Mouse (Mus musculus) brain, adult 2 months (tissue): Measurements from ENCODE around the gene Stra8.

Source experiments
- DNase-seq: peaks from one replicate; pipeline ENCODE4 v3.0.0; 2011; ENCODE audit warnings: low read depth, low spot score

Gene Stra8

DNA sequence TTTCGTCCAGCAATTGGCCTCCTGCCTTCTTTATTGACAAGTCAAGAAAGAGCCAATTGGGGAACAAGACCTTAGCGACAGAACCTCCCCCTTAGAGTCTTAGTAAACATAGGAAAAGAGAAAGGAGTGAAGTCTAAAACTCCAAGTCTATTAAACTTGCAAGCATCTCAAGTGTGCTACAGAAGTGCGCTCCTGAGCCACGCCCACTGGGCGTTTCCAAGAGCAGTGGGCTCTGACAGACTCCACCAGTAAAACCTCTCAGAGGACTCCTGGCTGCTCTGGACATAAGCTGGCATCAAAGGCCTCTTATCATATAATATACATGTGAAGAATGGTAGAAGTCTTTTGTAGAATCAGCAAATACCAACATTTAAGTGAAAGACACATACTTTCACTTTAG is 16.5 kb upstream of the Stra8 start:
- DNase-seq, result no peak

DNA sequence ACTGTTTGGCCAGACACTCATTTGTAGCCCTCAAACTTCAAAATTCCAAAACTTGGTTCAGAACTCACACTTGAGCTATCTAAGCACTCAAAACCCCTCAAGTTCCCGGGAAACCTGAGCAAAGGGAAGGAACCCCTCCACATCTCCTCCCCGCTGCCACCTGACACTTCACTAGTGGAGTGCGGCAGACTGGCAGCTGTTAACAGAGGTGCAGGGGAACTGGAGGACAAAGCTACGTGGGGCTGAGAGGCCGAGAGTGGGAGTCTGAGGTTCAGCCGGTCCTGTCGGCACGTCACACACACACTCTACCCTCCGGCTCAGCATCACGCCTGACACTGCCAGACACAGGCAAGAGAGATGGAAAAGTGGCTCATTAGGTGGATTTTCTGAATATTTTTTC is 16.1 kb upstream of the Stra8 start:
- DNase-seq, result no peak

DNA sequence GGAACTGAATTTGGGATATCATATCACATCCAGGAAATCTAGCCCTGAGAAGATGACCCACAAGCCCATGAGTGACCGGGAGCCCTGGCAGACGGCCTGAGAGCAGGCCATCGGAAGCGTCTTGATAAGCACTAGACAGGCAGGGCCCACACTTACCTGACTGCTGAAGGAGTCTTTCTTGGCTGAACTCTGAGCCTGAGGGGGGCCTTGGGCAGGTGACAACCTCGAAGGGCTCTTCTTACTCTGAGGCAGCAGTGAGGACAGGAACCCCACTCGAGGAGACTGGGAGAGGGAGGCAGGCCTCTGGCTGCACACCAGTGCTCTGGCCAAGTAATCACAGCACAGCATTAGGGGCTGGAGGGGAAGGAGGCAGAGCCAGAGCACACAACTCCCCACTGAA is 15.6 kb upstream of the Stra8 start:
- no peak for DNase-seq

DNA sequence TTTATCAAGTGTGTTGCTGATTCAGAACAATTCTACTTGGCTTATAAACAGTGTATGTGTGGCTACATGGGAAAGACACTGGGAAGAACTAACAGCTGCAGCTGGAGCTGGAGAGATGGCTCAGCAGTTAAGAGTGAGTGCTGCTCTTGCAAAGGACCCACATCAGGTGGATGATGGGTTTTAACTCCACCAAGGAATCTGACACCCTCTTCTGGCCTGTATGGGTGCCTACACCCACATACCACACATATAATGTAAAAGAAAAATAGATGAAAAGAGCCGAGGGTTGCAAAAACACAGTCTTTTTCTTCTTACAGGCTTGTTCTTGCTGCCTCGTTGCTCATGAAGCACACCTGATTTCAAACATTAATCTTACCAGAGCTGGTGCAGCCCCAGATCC is 13.8 kb upstream of the Stra8 start:
- DNase-seq, result no peak

DNA sequence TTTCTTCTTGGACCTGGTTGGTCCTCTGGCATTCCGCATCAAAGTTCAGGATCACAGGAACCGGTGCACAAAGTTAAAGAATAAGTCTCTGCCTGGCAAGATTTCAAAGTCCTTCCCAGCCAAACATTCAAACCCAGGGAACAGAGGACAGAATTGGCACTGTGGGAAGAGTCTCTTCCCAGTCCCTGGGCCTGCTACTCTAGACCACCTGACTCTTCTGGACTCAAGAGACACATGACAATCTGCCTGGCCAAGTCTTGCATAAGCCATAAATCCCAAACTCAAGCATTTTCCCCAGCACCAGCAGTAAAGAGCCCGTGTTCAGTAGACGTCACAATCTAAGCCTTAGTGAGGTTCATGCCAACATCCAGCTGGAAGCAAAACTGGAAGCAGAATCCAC is 13.3 kb upstream of the Stra8 start:
- peak; percentile 36 for DNase-seq

DNA sequence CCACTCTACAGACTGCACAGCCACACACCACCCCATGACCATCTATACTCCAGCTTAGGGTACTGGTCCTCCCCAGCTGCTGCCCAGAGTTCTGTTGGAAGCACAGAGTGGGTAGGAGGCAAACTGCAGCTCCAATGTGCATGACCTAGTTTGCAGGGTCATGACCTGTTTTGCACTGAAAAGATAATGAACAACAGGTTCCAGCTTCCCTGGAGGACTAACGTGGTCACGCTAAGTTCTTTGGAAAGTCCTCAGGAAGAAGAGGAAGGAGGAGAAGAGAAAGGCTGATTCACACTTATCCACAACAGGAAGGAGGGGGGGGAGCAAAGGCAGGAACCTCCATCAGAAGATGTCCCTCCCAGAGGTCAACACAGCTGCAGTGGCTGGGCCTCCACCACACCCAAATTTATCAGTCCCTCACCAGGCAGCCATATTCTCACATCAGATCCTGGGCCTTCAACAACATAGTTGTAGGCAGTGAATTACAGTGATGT is 12.8 kb upstream of the Stra8 start:
- no peak for DNase-seq

DNA sequence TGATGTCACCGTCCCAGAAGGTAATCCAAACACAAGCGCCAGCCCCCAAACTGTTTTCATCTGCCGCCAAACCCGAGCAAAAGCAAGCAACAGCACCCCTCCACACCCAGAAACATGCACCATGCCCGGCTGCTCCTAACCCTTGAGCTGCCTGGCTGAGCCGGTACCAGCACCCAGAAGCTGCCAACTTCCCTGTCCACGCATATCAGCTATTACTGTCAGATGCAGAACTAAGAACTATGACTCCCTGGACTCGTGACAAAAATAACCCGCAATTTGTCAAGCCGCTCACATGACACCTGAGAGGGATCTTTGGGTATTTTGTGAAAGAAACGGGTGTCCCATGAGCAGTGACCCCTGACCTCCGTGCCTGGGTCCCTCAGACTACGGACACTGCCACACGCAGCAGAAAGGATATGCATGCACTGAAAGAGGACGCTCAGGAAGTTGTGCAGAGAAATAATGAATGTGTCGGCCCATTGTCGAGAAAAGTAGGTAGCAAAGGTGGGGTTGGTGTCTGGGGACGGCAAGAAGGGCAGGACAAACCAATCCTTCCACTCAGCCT is 12.2 kb upstream of the Stra8 start:
- DNase-seq, result no peak

DNA sequence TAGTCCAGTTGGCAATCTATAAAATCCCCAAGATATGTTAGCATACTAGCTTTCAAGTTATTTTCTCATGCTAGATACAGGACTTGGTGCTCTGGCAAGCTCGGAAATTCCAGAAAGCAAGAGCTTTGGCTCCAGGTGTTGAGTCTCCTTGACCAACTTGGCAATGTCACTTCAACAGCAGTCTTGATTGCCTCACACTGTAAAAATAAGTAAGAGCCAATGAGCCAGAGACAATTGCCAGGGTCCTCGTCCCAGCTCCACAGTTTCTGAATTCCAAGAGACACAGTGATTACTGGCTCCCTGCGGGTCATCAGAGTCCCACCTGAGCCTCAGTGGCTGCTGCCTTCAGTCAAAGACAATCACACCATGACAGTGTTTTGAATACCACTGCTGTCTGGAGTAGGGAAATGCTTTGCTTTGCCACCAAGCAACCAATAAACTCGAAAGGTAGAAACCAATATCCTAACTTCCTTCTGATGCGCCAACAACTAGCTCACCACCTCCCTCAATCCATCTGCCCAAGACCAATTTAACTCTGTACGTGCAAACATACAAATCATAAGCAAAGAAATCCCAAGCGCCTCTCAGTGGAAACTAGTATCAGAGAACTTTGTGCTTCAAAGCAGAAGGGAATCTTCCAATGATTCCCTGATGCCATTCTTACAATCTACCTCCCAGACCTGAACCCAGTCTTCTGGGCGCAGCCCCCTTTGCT is 10.2 kb upstream of the Stra8 start:
- peak; percentile 70 for DNase-seq

DNA sequence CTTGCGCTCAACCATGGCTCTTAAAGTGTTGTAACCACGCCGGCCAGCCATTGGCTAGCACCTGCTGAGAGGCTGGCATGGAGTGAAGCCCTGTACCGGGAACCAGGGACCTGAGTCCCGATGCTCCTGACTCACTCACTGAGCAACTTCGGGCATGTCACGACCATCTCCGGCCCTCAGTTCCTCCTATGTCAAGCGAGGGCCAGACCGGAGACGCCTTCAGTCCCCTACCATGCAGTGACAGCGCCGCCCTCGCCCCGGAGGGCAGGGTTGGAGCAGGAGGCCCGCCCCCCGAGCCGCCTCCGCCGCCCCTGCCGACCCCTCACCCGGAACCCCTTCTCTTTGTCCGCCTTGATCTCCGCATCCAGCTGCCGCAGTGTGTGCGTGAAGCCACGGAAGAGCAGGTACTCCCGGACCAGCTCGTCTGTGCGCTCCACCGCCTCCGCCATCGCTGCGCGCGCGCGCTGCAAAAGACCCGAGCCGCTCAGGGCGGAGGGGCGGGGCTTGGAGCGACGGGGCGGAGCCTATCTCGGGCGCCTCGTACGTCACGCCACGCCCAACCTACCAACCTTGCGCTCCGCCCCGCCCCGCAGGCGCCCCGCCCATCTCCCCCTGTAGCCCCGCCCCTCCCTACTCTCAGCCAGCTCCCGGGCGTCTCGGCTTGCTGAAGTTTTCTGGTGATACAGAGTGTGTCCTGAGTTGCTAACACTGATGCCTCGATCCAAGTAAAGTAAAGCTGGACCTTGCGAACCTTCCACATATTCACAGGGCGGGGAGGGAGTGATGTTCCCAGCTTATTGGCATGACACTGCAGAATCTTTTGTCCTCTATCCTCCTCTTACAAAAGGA is 9.4 kb upstream of the Stra8 start, which contains the start of gene Wdr91:
Gene Wdr91 (minus strand): TSS at position 506 of the 849 bp plus-strand sequence.
- DNase-seq, result peak; percentile 94

DNA sequence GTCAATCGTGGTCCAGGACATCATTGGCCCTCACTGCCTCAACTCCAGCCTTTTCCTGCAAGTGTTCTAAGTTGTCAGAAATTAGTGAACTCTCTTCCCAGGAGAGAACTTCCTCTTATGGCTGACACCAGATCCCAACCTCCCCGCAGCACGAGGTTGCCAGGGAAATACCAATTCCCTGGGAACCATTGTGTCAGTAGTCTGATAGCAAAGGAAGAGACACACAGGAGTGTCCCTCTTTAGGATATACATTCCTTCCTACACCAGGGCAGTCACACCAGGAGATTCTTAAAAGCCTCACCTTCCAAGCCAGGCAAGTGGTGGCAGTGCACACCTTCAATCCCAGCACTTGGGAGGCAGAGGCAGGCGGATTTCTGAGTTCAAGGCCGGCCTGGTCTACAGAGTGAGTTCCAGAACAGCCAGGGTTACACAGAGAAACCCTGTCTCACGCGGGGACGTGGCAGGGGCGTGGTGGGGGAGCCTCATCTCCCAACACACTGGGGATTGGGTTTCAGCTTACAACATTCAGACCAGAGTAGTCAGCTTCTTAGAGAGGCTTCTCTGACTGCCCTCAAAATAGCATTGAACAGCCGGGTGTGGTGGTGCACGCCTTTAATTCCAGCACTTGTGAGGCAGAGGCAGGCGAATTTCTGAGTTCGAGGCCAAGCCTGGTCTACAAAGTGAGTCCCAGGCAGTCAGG is 6.5 kb upstream of the Stra8 start:
- no peak for DNase-seq

DNA sequence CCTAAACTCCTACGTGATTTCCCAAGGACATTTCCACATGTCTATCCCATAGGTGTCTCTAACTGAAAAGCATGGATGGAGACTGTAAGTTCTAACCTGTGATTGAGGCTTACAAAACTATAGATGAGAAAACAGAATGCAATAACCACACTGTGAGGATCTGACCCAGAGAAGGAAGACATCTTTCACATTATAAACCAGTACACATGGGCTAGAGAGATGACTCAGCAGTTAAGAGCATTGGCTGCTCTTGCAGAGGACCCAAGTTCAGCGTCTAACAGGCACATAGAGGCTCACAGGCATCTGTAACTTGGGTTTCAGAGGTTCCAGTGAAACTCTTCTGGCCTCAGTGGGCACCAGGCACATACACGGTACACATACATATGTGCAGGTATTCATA is 5.5 kb upstream of the Stra8 start:
- DNase-seq, result no peak

DNA sequence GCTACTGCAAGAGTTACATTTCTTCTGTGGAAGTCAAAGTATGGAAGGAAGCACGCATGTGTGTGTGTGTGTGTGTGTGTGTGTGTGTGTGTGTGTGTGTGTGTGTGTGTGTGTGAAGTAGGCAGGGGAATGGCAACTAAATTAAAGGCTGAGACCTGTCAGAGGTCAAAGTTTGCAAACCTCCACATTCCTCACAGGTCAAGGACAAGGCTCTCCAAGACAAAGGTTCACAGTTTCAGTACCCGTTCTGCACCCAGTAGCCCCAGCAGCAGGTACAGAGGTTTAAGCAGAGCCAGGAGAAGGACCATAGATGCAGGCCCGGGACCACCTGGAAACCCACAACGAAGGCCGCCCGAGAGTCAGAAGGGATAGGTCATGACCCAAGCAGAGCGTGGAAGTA is 817 bp upstream of the Stra8 start:
- DNase-seq, result no peak

DNA sequence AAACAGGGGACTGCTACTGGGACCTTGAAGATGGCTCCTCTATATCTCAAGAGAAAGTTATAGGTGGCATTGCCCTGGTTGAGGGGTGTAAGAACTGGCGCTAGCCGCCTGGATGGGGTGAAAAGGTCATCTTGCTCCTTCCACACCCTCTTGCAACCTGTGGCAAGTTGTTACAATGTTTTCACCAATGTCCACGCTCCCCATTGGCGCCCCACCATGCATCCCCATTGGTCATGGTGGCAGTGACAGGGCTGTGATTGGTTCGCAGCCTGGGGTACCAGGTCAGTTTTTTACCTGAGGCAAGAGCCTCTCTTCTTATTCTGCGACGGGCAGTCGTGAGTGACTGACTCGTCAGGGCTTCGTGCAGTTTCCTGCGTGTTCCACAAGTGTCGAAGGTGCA is 668 bp downstream of the Stra8 start:
- no peak for DNase-seq

DNA sequence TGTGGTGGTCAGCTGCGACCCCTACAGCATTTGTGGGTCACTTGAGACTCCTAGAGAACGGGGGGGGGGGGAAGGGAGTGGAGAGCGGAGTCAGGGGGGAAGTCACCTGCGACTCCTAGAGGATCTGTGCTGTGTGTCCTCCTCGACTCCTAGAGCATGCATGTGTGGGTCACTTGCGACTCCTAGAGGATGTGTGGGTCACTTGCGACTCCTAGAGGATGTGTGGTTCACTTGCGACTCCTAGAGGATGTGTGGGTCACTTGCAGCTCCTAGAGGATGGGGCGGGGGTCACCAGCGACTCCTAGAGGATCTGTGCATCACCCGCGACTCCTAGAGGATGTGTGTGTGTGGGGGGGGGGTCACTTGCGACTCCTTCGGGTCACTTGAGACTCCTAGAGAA is 2.0 kb downstream of the Stra8 start:
- peak; percentile 76 for DNase-seq

DNA sequence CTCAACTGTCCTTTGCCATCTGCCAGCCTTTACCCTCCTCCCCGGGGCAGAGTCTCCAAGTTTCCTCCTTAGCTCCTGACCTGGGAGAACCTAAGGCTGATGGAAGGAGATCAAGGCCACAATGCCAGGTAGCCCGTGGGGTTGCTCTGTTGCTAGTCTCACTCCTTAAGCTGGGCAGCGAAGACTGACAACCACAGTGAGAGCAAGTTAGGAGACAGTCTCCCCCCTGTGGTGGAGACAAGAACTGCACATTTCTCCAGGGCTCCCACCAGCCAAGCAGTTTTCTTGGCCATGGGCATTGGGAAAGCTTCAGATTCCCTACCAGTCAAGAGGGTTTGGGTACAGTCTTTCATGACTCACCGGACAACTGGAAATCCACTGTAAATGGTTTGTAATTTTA is 7.2 kb downstream of the Stra8 start:
- peak; percentile 74 for DNase-seq

DNA sequence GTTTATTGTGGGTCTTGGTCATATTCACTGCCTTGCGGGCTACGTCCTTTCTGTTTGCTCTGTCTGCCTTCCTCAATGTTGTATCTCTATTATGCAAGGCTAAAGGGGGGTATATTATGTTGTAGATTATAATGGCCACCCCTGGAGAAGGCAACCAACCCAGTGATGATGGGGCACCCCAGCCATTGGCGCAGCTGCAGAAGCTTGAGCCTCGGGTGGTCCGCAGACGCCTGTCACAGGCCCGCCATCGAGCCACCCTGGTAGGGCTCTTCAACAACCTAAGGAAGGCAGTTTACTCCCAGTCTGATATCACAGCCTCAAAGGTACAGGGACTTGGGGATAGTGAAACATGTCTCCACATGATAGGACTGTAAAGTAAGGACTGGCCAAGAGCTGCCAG is 7.6 kb downstream of the Stra8 start:
- no peak for DNase-seq

DNA sequence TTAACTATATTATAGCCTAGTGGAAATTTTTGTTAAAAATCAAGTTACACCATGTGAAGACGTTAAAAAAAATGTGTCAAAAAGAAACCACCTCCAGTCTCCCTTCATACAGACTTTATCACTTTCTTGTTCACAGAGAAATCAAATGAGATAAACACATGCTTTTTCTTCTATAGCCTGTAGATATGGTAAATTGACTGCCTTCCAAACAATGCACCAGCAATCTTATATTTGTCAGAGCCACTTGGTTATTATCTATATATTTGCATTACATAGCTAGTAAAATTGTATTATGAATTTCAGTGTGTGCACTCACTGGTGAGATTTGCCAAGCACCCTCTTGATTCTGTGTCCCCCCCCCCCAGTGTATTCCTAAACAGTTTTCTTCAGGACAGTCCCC is 12.7 kb downstream of the Stra8 start:
- no peak for DNase-seq

DNA sequence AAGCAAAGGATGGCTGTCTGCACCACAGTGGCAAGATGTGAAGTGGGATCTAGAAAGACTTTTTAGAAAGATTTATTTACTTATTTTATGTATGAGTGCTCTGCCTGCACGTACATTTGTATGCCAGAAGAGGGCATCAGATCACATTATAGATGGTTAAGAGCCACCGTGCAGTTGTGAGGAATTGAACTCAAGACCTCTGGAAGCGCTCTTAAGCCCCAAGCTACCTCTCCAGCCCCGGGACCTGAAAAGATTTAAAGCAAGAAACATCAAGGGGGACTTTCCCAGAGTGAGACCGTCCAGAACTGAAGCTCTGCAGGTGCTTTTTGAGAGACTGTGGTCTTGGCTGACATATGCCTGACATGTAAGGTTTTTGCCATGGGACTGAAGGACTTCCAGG is 16.8 kb downstream of the Stra8 start:
- no peak for DNase-seq

DNA sequence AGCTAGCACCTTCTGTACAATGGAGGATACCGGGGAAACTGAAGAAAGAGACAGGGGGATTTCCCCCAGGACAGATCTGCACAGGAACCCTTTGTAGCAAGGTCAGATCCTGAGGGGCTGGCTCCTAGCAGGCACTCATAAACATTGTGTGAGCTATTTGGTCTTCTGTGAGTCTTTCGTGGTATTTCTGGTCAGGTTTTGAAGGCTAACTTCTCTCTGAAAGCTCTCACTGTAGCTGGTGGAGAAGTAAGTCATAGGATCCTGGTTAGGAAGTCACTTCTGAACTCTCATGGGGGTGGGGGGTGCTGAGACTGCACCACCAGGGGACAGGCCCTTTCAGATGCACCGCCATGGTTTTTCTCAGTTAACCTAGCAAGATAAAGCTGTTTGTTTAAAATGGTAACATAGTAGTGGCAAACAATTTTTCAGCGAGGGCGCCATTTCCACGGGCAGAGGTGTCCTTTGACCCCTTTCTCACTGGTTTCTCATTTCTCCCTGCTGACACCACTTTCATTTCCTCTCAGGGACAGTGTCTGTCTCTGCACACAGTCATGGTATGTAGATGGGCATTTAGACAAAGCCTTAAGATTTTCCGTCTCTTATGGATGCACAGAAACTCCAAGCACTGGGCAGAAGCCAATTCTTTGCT is 18.4 kb downstream of the Stra8 start:
- no peak for DNase-seq

DNA sequence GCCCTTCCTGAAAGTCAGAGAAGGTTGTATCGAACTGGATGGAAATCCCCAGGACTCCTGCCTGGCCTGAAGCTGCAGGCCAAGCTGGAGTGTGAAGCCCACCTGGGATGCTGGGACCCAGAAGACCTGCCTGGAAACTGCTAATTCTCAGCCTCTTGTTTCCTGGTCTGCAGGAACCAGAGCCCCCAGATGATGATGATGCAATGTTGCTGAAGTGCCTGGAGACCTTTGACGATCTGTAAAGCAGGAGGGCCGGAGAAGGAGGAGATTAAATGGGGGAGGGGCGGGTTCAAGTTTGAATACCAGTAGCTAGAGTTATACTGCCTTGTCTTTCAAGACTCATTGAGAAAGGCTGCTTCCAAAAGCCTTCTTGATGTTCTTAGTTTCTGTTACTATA is 19.0 kb downstream of the Stra8 start:
- DNase-seq, result no peak

DNA sequence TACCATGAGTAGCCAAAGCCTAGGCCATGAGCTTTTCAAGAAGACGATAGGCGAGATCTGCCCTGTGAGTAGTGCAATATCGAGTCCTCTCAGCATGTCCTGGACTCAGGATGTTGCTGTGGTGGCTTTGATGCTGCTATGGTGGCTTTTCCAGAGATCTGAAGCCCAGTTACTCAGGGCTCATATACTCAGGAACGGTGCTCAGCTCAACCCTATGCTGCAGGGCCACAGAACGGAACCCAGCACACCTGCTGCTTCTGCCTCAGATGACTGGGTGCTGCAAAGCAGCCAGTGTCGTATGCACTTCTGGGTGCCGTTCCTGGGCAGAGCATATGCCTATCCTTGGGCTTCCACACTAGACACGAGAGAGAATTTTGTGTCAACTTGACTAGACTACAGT is 19.5 kb downstream of the Stra8 start:
- no peak for DNase-seq

DNA sequence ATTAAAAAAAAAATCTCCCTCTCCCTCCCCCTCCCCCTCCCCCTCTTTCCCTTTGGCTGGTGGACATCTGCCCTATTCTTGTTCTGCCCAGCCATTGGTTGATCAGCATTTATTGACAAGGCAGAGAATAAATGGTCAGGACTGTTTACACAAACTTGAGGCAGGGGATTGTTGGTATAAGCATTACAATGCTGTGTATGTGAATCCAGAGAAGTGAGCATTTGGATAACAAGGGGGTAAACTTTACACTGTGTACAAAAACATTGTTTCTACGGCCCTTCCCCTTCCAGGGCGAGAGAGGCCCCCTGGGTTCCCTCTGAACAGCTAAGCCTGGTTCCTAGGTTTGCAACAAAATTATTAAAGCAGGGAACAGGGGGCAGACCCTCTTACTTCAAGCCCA is 21.5 kb downstream of the Stra8 start:
- no peak for DNase-seq
